Mouse (Mus musculus) brain, embryonic 14.5 days (tissue): ENCODE results near the gene Sbsn.

ENCODE experiments used
- CTCF ChIP-seq: fragments of 200-500 bp; IDR thresholded peaks from 2 replicates; pipeline ENCODE4 v1.5.1; 2012; ENCODE audit warnings: inconsistent platforms, mild to moderate bottlenecking, moderate library complexity, borderline replicate concordance; ENCODE audit not compliant: insufficient read depth, insufficient read length; ENCODE audit errors: extremely low read depth
- POLR2A ChIP-seq: fragments of 200-500 bp; IDR thresholded peaks from 2 replicates; pipeline ENCODE4 v1.6.1; 2012; ENCODE audit warnings: mild to moderate bottlenecking, inconsistent platforms, borderline replicate concordance; ENCODE audit not compliant: poor library complexity, insufficient read depth, insufficient read length, severe bottlenecking; ENCODE audit errors: extremely low read depth

DNA sequence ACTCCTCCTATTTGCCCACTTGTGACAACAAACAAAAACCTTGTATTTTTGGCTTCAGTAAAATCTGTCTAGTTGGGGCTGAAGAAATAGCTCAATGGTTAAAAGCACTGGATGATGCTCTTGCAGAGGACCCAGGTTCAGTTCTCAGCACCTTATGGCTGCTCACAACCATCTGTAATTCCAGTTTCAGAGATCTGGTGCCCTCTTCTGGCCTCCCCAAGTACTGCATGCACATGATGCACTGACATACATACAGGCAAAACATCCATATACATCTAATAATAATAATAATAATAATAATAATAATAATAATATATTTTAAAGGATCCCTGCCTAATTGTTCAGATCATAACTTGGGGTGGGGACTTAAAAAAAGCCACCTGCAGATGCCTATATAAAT lies 49.4 kb downstream of the Sbsn start:
- no peak for TF ChIP-seq POLR2A
- no peak for TF ChIP-seq CTCF
